In genomic region chr7:137312166-137312932, GRCm38 (mm10) we compare ENCODE assay signal across 8 mouse cellular contexts. TPM values are rescaled to one million over a fixed set of nuclear protein-coding genes. Genes with fewer than 3 reads are reported as not detected.
DNase-seq lines count a peak whose midpoint lies in the region; ATAC-seq and TF ChIP-seq lines count a peak whose summit lies in the region.

No protein-coding gene starts in this region.

- DNase-seq in gastrocnemius, adult 2 months = no peak
- no peak for DNase-seq in gastrocnemius, adult 18-20 months (ENCODE audit: low spot score)
- peak; percentile 63 for DNase-seq in brain, embryonic 14.5 days (ENCODE audit: low read depth)
- no peak for DNase-seq in hindbrain, embryonic 11.5 days (ENCODE audit: low spot score)
- no peak for DNase-seq in urinary bladder, postnatal 36 days (ENCODE audit: low spot score in 2 of 2)
- no peak for DNase-seq in layer of hippocampus, adult 8-10 months (ENCODE audit: low spot score in 2 of 2)
- no peak for DNase-seq in thymus, postnatal 10 days (ENCODE audit: low spot score in 2 of 2)

- TF ChIP-seq POLR2A in brain, embryonic 14.5 days (IDR thresholded peaks at IDR 0.05; ENCODE audit: borderline replicate concordance, extremely low read depth, insufficient read depth, insufficient read length, poor library complexity, severe bottlenecking) = no peak

- peaks cover 12% of the 10 kb centered on the region; the same call in 1 of the 2 replicates for H3K4me1 ChIP-seq in hindbrain, embryonic 11.5 days (replicated peaks; ENCODE audit: control insufficient read depth, insufficient read depth, low read length)
- H3K4me1 ChIP-seq in midbrain, embryonic 13.5 days (replicated peaks) = peaks cover 69% of the 10 kb centered on the region

- H3K4me3 ChIP-seq in gastrocnemius, adult 2 months = peak overlapping the region; percentile 92
- peak overlapping the region; percentile 91 for H3K4me3 ChIP-seq in hindbrain, embryonic 11.5 days (ENCODE audit: low read depth, low read length)
- H3K4me3 ChIP-seq in midbrain, embryonic 13.5 days (replicated peaks) = peak overlapping the region; percentile 78

- intact Hi-C loops in gastrocnemius, adult 2 months (cut with DNase I) = loop anchor here (5.0 to 10.0 kb wide), 2 partner anchors 45 to 238 kb away; no protein-coding TSS in a partner anchor

- under 1% methylated on average over 17 of the region's 17 CpGs for WGBS in hindbrain, embryonic 11.5 days
- under 1% methylated on average over 17 of the region's 17 CpGs for WGBS in midbrain, embryonic 13.5 days

- peak overlapping the region; percentile 93 for H3K9ac ChIP-seq in hindbrain, embryonic 11.5 days (ENCODE audit: low read depth, low read length)
- H3K9ac ChIP-seq in midbrain, embryonic 13.5 days (replicated peaks) = peak overlapping the region; percentile 87

- peak overlapping the region; percentile 91 for H3K4me2 ChIP-seq in hindbrain, embryonic 11.5 days (replicated peaks; ENCODE audit: low read depth, low read length)
- H3K4me2 ChIP-seq in midbrain, embryonic 13.5 days (replicated peaks) = peak overlapping the region; percentile 77

- no peaks in the 10 kb centered on the region for H3K9me3 ChIP-seq in hindbrain, embryonic 11.5 days (ENCODE audit: control insufficient read depth, low read length)
- no peaks in the 10 kb centered on the region for H3K9me3 ChIP-seq in midbrain, embryonic 13.5 days

- peaks cover 22% of the 10 kb centered on the region for H3K27me3 ChIP-seq in hindbrain, embryonic 11.5 days (ENCODE audit: control insufficient read depth, insufficient read depth, low read length)
- peaks cover 39% of the 10 kb centered on the region for H3K27me3 ChIP-seq in midbrain, embryonic 13.5 days

- no peaks in the 10 kb centered on the region for H3K36me3 ChIP-seq in hindbrain, embryonic 11.5 days (ENCODE audit: control insufficient read depth, insufficient read depth, low read length)
- 0 out of 2 replicates have a peak, but pooled peaks cover 2% of the 10 kb centered on the region for H3K36me3 ChIP-seq in midbrain, embryonic 13.5 days

- no peak for ATAC-seq in hindbrain, embryonic 11.5 days (ENCODE audit: low FRiP score)
- ATAC-seq in midbrain, embryonic 13.5 days = no peak

- H3K27ac ChIP-seq in gastrocnemius, adult 2 months = peak overlapping the region; percentile 94
- H3K27ac ChIP-seq in hindbrain, embryonic 11.5 days (ENCODE audit: low read depth, low read length) = peak overlapping the region; percentile 63; the same call in 1 of the 2 replicates
- peak overlapping the region; percentile 98 for H3K27ac ChIP-seq in midbrain, embryonic 13.5 days

- no peak for TF ChIP-seq CTCF in gastrocnemius, adult 2 months (IDR thresholded peaks at IDR 0.05)
- TF ChIP-seq CTCF in brain, embryonic 14.5 days (IDR thresholded peaks at IDR 0.05; ENCODE audit: borderline replicate concordance, extremely low read depth, insufficient read depth, insufficient read length) = no peak

RNA-seq across cellular contexts. Expression of gene Ebf3, which starts 1.9 kb away (rescaled TPM):
- total RNA-seq in gastrocnemius, adult 2 months (2021) = 1 to 10 TPM; 7.2 to 7.7 TPM
- 1 to 10 TPM; 6.2 to 7.2 TPM for total RNA-seq in gastrocnemius, adult 18-20 months (2021)
- polyA plus RNA-seq in brain, embryonic 14.5 days (2012; rRNA removed) = 46.4 and 157 TPM in 2 replicates
- 14.0 and 15.9 TPM in 2 replicates for polyA plus RNA-seq in hindbrain, embryonic 11.5 days (2014; fragmentation: Nextera tagmentation; extraction: Ambion mirVana)
- polyA plus RNA-seq in midbrain, embryonic 13.5 days (2015; fragmentation: Nextera tagmentation; extraction: Ambion mirVana) = 18.1 and 18.2 TPM in 2 replicates
- total RNA-seq in layer of hippocampus, adult 8-10 months (2022) = 1 to 10 TPM in 3 of 4 experiments, under 1 TPM in 1; 0.59 to 1.9 (median 1.3) TPM
